Mouse (Mus musculus) neural tube, embryonic 11.5 days (tissue): ENCODE data around the gene Trabd. TPM values are rescaled to one million over a fixed set of nuclear protein-coding genes. Genes with fewer than 3 reads are reported as not detected.
A peak's percentile ranks its signal among the peaks of the same experiment; 100 is the strongest.

ENCODE experiments used
- ATAC-seq: fragments of 200-750 bp; cut with Nextera tagmentation; 2 replicates; pipeline ENCODE4 v1.8.0; 2017; ENCODE audit warnings: moderate number of reproducible peaks, mild to moderate bottlenecking, moderate TSS enrichment, moderate library complexity; ENCODE audit not compliant: insufficient read depth, low FRiP score, low TSS enrichment
- DNase-seq: peaks from one replicate; pipeline ENCODE4 v3.0.0-alpha.2; 2015; ENCODE audit warnings: low spot score
- H3K27ac ChIP-seq: fragments of 300-500 bp; sonication (generic); 2 replicates; pipeline ENCODE4 v1.5.1; 2014; ENCODE audit warnings: low read depth, mild to moderate bottlenecking, low read length
- H3K27me3 ChIP-seq: fragments of 300-500 bp; sonication (generic); 2 replicates; pipeline ENCODE4 v1.6.1; 2014; ENCODE audit warnings: mild to moderate bottlenecking, low read length, mixed read lengths; ENCODE audit not compliant: control insufficient read depth, insufficient read depth
- H3K36me3 ChIP-seq: fragments of 300-500 bp; sonication (generic); 2 replicates; pipeline ENCODE4 v1.6.1; 2014; ENCODE audit warnings: mild to moderate bottlenecking, low read length, moderate library complexity, mixed read lengths; ENCODE audit not compliant: control insufficient read depth, insufficient read depth
- H3K4me1 ChIP-seq: fragments of 300-500 bp; sonication (generic); 2 replicates; pipeline ENCODE4 v1.6.1; 2014; ENCODE audit warnings: low read length, mixed read lengths; ENCODE audit not compliant: control insufficient read depth, insufficient read depth
- H3K4me2 ChIP-seq: fragments of 300-500 bp; sonication (generic); 2 replicates; pipeline ENCODE4 v1.6.1; 2014; ENCODE audit warnings: low read depth, mild to moderate bottlenecking, moderate library complexity
- H3K4me3 ChIP-seq: fragments of 300-500 bp; sonication (generic); 2 replicates; pipeline ENCODE4 v1.5.1; 2014; ENCODE audit warnings: low read depth, low read length
- H3K9ac ChIP-seq: fragments of 300-500 bp; sonication (generic); 2 replicates; pipeline ENCODE4 v1.6.1; 2014; ENCODE audit warnings: mild to moderate bottlenecking, low read length
- H3K9me3 ChIP-seq: fragments of 300-500 bp; sonication (generic); 2 replicates; pipeline ENCODE4 v1.6.1; 2016; ENCODE audit warnings: low read length; ENCODE audit not compliant: control insufficient read depth
- WGBS: fragments of 180-500 bp; shearing (Covaris S2); extraction: QIAGEN DNeasy Blood & Tissue Kit; methylation state at CpG from one replicate; pipeline ENCODE4 v1.1.7; 2014; 5-methylcytosine and 5-hydroxymethylcytosine counted together
- polyA plus RNA-seq: library from polyadenylated mRNA; unstranded; fragments of >200 nt; fragmentation: Nextera tagmentation; extraction: Ambion mirVana; gene quantifications from 2 replicates; pipeline ENCODE4 v1.2.1, GENCODE M21; 2014

The Trabd gene
- polyA plus RNA-seq, 1 experiment from 2014 or later = 53.3 TPM

DNA sequence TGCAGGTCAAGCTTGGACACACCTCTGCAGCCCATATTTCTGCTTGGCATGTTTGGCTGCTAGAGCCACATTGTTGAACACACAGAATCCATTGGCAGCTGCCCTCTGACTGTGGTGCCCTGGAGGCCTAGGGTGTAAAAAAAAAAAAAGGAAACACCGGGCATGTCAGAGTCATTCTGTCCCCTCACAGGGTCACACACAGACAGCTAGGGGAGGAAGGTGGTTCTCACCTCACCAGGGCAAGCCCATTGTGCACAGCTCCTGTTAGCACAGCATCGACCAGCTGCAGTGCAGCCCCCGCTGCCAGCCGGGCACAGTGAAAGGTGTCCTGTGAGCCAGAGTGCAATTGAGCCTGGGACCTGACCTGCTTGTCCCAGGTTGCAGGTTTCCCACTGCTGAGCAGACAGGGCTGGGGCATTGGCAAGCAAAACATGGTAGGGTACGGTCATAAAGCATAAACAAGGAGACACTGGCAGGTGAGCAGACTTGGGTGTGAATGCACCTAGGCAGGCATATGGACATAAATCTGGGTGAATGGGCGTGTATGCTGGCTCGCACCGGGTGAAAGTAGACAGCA, 52.5 kb downstream of the Trabd start:
- H3K27ac ChIP-seq = no peak overlapping the region
- H3K9ac ChIP-seq = peak overlapping the region; percentile 10; the same call in 1 of the 2 replicates
- ATAC-seq (no peak), DNase-seq (no peak)
- H3K36me3 ChIP-seq = no peaks in the 10 kb centered on the region; the same call in 1 of the 2 replicates
- no peaks in the 10 kb centered on the region for H3K9me3 ChIP-seq
- WGBS = 85% methylated on average over 8 of the region's 8 CpGs
- no peaks in the 10 kb centered on the region for H3K27me3 ChIP-seq
- H3K4me1 ChIP-seq = peaks cover 13% of the 10 kb centered on the region
- peak overlapping the region; percentile 73 for H3K4me2 ChIP-seq
- peak overlapping the region; percentile 53 for H3K4me3 ChIP-seq

DNA sequence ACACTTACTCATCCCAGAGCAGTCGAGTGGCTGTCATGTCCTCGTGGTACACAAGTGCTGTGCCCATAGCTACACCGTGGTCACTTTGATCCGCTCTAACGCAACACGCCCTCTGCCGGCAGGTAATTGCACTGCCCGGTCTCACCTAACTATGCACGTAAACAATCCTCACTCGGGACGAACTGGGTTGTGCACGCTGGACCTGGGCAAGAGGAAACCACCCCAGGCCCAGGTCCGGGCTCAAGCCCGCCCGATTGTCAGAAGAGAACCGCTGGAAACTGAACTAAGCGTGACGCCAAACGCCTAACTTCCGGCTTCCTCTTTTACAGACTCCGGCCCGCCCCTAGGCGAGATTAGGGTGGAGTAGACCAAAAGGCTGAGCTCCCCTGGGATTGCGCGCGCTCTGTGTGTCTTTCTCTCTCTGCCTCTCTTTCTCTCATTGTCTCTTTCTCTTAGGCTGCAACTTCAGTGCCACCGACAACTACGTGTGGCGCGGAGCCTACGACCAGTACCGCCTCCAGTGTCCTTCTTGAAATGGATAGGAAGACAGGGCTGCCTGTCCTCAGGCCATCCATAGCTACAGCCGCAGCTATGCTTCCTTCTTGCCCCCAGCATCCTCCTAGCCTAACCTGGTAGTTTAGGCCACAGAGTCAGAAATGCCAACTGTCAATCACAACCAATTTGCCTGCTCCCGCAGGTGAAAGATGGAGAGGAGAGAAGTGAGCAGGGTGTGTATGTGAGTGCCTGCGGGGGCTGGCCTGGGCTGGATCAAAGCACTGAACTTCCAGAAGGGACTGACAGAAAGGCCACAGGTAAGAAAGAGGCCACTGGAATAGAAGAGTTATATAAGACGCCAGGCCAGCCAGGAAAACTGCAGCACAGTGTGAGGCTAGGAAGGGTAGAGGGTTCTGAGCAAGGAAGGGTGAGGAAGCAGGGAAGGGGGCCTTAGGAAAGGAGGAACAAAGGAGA, 53.7 kb downstream of the Trabd start, which contains the start of gene Hdac10:
Gene Hdac10, minus strand, starts transcription at position 319 of the 969 bp plus-strand sequence.
- Histone ChIP-seq H3K4me3 (peak within 1 kb of the TSS; percentile 53), H3K9me3 (no peaks in the 10 kb centered on the region), H3K36me3 (no peaks in the 10 kb centered on the region; the same call in 1 of the 2 replicates), H3K4me2 (peak within 1 kb of the TSS; percentile 73), H3K9ac (peak within 1 kb of the TSS; percentile 70), H3K4me1 (peaks cover 9% of the 10 kb centered on the region), H3K27ac (peak within 1 kb of the TSS; percentile 69), H3K27me3 (no peaks in the 10 kb centered on the region)
- ATAC-seq = peak; percentile 89
- 3% methylated on average over 36 of the region's 36 CpGs for WGBS
- DNase-seq = peak; percentile 86

DNA sequence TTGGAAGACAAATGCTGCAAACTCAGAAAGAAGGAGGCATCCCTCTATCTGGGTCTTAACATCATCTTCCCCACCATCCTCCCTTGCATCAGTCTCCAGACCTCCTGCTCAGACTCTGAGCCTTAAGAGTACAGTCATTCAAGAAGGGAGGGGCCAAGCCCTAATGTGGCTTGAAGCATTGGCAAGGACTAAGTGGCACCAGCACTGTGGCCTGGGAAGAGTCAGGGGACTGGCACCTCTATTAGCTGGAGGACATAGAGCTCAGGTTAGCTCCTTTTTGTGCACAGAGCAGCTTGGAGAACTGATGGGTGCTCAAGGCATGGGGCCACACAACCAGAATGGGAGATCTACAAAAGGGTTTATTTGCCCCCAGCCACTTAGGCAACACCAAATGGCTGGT, 55.3 kb downstream of the Trabd start:
- ATAC-seq (no peak), DNase-seq (no peak)
- Histone ChIP-seq H3K27ac (no peak overlapping the region), H3K27me3 (no peaks in the 10 kb centered on the region), H3K4me2 (no peak overlapping the region), H3K9me3 (no peaks in the 10 kb centered on the region), H3K36me3 (no peaks in the 10 kb centered on the region; the same call in 1 of the 2 replicates), H3K4me3 (no peak overlapping the region), H3K9ac (no peak overlapping the region), H3K4me1 (0 out of 2 replicates have a peak, but pooled peaks cover 6% of the 10 kb centered on the region)

DNA sequence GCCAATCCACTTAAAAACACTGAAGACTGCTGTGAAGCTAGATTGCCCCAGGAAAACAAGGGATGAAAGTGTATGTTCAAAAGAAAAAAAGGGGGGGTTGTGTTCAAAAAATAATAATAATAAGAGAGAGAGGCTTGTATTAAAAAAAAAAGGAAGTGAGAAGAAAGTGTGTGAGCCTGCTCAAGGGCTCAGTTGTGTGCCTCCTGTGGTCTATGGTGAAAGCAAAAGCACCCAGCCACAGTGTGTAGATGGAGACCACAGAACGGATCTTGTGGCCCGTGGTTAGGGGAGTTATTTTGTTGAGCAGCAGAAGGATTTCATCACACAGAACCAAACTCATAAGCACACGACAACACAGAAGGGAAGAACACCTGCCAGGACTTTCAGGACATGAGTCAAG, 56.4 kb downstream of the Trabd start:
- 89% methylated on average over 3 of the region's 3 CpGs for WGBS
- 0 out of 2 replicates have a peak, but pooled peaks cover 6% of the 10 kb centered on the region for H3K4me1 ChIP-seq
- no peak overlapping the region for H3K4me2 ChIP-seq
- ATAC-seq = no peak
- no peak overlapping the region for H3K4me3 ChIP-seq
- H3K9me3 ChIP-seq = no peaks in the 10 kb centered on the region
- DNase-seq = no peak
- H3K27ac ChIP-seq = no peak overlapping the region
- H3K36me3 ChIP-seq = no peaks in the 10 kb centered on the region; the same call in 1 of the 2 replicates
- H3K9ac ChIP-seq = no peak overlapping the region
- H3K27me3 ChIP-seq = no peaks in the 10 kb centered on the region

Other genes starting within 250 kb of the Trabd start
- 38.7 and 42.3 TPM in 2 replicates for gene Pim3, start 212.9 kb upstream of the Trabd start, polyA plus RNA-seq
- not detected in 2 replicates for gene Ttll8, start 120.7 kb upstream of the Trabd start, polyA plus RNA-seq
- 0.85 and 1.4 TPM in 2 replicates for gene Mlc1, start 96.1 kb upstream of the Trabd start, polyA plus RNA-seq
- not detected in 2 replicates for gene Mov10l1, start 92.2 kb upstream of the Trabd start, polyA plus RNA-seq
- 0.45 and 0.88 TPM in 2 replicates for gene Panx2, start 15.4 kb upstream of the Trabd start, polyA plus RNA-seq
- 23.0 TPM in 2 replicates for gene Selenoo, start 14.0 kb downstream of the Trabd start, polyA plus RNA-seq
- 21.1 and 21.8 TPM in 2 replicates for gene Tubgcp6, start 48.0 kb downstream of the Trabd start, polyA plus RNA-seq
- 13.0 and 13.7 TPM in 2 replicates for gene Hdac10, start 53.6 kb downstream of the Trabd start, polyA plus RNA-seq
- gene Mapk12, start 65.6 kb downstream of the Trabd start, polyA plus RNA-seq = 15.4 and 20.3 TPM in 2 replicates
- gene Mapk11, start 74.5 kb downstream of the Trabd start, polyA plus RNA-seq = 33.1 and 37.4 TPM in 2 replicates
- gene Plxnb2, start 105.7 kb downstream of the Trabd start, polyA plus RNA-seq = 112 and 117 TPM in 2 replicates
- gene Dennd6b, start 121.4 kb downstream of the Trabd start, polyA plus RNA-seq = 30.5 and 33.6 TPM in 2 replicates
- gene Ppp6r2, start 136.4 kb downstream of the Trabd start, polyA plus RNA-seq = 45.2 and 47.1 TPM in 2 replicates
- 75.7 and 90.7 TPM in 2 replicates for gene Sbf1, start 240.2 kb downstream of the Trabd start, polyA plus RNA-seq
- gene Adm2, start 247.6 kb downstream of the Trabd start, polyA plus RNA-seq = 0.17 TPM in 1 of 2 replicates, not detected in the other